Mouse (Mus musculus) thymus, adult 18-20 months (tissue): Measurements from ENCODE around the gene Olfr1062.
"Not testable (repeated sequence)": the region's sequence is repeated elsewhere in the genome, so short reads cannot be mapped to it uniquely, and the experiment has no call there.

ENCODE experiments used
- DNase-seq, 2 experiments: peaks; one replicate each; pipeline ENCODE4 v3.0.0; 2022; ENCODE audit warnings: mixed read lengths in 2 of 2

Olfr1062 gene

DNA sequence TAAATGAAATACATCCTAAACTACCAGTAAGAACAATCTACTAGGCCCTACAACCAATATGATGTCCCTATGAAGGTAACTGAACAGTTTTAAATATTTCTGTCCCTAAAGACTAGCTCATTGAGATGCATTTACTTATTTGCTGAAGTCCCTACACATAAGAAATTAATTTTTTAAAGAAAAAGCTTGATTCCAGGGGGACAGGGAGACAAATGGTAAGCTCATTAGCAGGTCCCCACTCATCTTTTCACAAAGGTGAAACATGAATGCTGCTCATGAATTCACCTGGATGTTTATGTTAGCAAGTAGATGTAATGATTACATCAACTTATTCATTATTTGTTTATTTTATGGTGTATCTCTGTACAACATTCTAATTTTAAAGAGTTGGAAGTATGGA lies at the start of gene Olfr1062:
Gene Olfr1062, minus strand, starts transcription at position 101 of the 400 bp plus-strand sequence.
- not testable (repeated sequence) for DNase-seq

DNA sequence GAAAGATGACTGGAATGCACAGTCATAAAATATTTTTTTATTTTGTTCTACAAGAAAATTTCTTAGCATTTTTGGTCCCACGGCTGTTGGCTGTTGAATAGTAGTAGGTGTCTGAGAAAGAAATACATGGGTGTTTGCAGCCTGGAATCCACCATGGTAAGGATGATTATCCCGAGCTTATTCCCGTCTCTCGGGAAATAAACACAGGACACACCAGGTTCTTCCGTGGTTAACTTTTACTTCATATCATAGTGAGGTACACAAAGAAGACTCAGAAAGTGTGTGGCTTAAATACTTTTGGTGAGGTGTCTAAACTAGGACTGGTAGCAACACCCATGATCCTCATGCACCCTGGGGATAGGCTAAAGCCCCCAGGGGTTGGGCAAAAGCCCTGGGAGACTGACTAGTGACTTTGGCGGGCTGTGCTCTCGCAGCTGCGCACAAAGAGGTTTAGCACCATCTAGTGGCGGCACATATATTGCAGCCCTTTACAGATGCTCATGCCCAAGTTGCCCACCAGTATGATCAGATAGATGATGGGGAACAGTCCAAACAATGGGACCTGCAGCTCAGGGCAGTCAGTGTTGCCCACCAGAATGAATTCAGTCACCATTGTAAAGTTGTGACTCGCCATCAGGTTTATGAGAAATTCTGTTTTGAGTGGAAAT lies 38.0 kb upstream of the Olfr1062 start:
- DNase-seq, result peak in 1 of 2 experiments; percentile 13

DNA sequence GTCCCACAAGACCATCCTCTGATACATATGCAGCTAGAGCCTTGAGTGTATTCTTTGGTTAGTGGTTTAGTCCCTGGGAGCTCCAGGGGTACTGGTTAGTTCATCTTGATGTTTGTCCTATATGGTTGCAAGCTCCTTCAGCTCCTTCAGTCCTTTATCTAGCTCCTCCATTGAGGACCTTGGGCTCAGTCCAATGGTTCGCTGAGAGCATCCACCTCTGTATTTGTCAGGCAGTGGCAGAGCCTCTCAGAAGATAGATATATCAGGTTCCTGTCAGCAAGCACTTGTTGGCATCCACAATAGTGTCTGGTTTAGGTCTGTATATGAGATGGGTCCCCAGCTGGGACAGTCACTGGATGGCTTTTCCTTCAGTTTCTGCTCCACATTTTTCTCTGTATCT lies 33.9 kb upstream of the Olfr1062 start:
- DNase-seq, result no peak

DNA sequence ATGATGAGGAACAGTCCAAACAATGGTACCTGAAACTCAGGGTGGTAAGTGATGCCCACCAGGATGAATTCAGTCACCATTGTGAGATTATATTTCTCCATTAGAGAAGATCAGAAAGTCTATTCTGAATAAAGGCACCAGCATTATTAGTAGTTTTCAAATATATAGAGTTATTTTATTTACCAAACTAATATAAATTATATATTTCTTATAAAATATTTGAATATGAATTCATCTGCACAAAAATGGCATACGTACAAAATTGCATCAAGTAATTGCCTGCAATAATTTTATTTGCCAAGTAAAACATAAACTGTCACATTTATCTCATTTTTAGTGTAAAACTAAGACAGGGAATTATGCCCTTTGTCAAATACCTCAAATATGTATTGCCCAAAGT lies 29.6 kb upstream of the Olfr1062 start, which contains the start of gene Olfr1066:
Gene Olfr1066, minus strand, starts transcription at position 101 of the 400 bp plus-strand sequence.
- no peak for DNase-seq

DNA sequence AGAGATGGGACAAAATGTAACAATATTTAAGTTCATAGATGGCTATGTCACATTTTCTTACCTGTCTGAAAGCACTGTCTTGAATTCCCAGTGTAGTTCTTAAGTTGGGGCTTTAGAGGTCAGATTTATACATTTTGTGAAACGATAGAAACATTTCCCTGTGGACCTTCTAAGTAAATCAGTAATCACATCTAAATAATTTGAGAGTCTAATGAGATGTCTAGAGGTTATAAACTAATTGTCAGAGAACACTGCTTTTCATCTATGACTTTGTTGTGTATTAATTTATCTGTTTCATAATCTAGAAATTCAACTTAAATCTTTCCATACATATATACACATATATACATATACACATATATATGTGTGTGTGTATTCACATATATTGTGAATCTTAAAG lies 23.9 kb upstream of the Olfr1062 start, which contains the start of gene Olfr1065:
Gene Olfr1065, minus strand, starts transcription at position 101 of the 400 bp plus-strand sequence.
- DNase-seq, result not testable (repeated sequence)

DNA sequence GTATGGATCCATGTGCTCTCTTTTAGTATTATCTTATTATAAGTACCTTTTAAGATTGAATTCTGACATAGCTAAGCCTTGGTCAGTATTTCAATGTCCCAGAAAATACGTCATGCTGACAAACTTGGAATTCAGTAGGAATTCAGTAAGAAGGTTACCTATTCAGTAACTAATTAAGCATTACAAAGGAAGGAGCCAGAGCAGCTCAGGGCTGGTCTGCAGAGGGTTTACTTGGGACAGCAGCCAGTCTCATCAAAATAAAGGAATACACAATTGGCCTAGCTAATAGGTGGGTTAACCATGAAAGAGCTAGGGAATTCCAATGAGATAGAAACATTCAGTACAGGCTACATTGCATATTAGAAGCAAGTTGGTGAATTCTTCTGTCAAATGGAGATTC lies 15.6 kb upstream of the Olfr1062 start:
- DNase-seq, result not testable (repeated sequence)

DNA sequence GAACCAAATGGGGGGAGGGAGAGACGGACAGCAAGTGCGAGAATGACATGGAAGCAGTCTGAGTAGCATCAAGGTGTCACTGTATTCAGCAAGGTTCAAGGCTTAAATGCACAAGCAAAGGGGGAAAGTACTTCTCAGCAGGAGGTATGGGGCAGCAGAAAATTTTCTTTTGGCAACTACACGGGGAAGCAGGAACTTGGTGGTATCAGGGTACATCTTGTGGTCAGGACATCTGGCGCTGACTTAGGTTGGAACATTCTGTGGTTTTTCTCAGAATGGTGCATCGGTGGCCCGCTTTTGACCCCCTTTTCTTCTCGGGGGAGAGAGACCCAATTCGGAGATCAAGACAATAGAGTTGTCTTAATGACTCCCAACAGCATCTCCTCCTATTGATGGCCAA lies 2.0 kb upstream of the Olfr1062 start:
- DNase-seq, result peak in 1 of 2 experiments; percentile 22

DNA sequence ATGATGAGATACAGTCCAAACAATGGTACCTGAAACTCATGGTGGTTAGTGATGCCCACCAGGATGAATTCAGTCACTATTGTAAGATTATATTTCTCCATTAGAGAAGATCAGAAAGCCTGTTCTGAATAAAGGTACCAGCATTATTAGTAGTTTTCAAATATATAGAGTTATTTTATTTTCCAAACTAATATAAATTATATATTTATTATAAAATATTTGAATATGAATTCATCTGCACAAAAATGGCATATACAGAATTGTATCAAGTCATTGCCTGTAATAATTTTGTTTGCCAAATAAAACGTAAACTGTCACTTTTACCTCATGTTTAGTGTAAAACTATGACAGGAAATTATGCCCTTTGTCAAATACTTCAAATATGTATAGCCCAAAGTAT lies 12.6 kb downstream of the Olfr1062 start, which contains the start of gene Olfr1061:
Gene Olfr1061, minus strand, starts transcription at position 101 of the 400 bp plus-strand sequence.
- DNase-seq, result no peak

DNA sequence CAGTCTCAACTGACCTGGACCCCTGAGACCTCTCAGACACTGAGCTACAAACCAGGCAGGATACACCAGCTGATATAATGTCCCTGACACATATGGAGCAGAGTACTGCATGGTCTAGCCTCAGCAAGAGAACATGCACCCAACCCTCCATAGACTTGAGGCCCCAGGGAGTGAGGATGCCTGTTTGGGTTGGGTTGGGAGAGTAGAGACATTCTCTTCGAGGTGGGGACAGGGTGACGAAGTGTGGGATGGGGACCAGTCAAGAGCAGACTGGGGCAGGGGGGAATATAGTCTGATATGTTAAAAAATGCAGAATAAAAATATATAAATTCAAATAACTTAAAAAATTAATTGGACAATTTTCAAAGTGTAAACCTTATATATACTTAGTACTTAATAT lies 31.4 kb downstream of the Olfr1062 start:
- no peak for DNase-seq

DNA sequence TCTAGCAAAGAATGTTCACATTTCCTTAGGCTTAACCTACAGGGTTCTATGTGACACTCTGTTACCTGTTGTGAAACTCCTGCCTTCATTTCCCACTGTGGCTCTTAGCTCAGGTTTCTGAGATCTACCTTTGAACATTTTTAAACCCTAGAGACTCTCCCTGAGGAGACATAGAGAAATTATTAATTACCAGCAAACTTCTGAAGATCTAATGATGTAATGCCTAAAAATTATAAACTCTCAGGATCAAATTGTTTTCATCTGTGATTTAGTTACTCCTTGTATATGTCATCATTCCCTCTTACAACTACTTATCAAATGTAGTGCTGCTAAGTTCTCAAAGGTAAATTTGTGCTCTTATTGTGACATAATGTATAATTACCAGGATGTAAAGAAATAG lies 38.1 kb downstream of the Olfr1062 start, which contains the start of gene Olfr1058:
Gene Olfr1058, minus strand, starts transcription at position 101 of the 400 bp plus-strand sequence.
- DNase-seq, result not testable (repeated sequence)

DNA sequence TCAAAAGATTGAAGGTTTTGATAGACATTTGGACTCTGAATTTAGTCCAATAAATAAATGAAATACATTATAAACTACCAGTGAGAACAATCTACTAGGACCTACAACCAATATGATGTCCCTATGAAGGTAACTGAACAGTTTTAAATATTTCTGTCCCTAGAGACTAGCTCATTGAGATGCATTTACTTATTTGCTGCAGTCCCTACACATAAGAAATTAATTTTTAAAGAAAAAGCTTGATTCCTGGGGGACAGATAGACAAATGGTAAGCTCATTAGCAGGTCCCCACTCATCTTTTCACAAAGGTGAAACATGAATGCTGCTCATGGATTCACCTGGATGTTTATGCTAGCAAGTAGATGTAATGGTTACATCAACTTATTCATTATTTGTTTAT lies 48.3 kb downstream of the Olfr1062 start, which contains the start of gene Olfr1057:
Gene Olfr1057, minus strand, starts transcription at position 101 of the 400 bp plus-strand sequence.
- no peak for DNase-seq
